Mouse (Mus musculus): ENCODE results near the gene Bnip2. TPM values are rescaled to one million over a fixed set of nuclear protein-coding genes. Genes with fewer than 3 reads are reported as not detected.
"Not testable (repeated sequence)": the region's sequence is repeated elsewhere in the genome, so short reads cannot be mapped to it uniquely, and the experiment has no call there.

Bnip2 gene
- polyA plus RNA-seq, 1 experiment from 2014 or later: 58.9 TPM

- Histone ChIP-seq H3K4me3 (replicated peaks) (peak overlapping the region; percentile 80), H3K9me3 (replicated peaks) (no peaks in the 10 kb centered on the region), H3K4me2 (peak overlapping the region; percentile 61), H3K4me1 (peaks cover 20% of the 10 kb centered on the region), H3K27me3 (replicated peaks) (no peaks in the 10 kb centered on the region), H3K27ac (replicated peaks) (peak overlapping the region; percentile 94), H3K36me3 (peaks cover 31% of the 10 kb centered on the region), H3K9ac (replicated peaks) (peak overlapping the region; percentile 87)
- peak; percentile 39 for ATAC-seq (ENCODE audit: low FRiP score)
- WGBS: 64% methylated on average over 13 of the region's 14 CpGs
Measured at GRCm38 (mm10) chr9:70011537-70012407, 22.5 kb downstream of the Bnip2 start.

- H3K27me3 ChIP-seq (replicated peaks): no peaks in the 10 kb centered on the region
- WGBS: under 1% methylated on average over 57 of the region's 57 CpGs
- H3K4me2 ChIP-seq: peak within 1 kb of the TSS; percentile 61
- H3K9ac ChIP-seq (replicated peaks): peak within 1 kb of the TSS; percentile 87
- peak within 1 kb of the TSS; percentile 80 for H3K4me3 ChIP-seq (replicated peaks)
- peak; percentile 99 for ATAC-seq (ENCODE audit: low FRiP score)
- peak within 1 kb of the TSS; percentile 94 for H3K27ac ChIP-seq (replicated peaks)
- no peaks in the 10 kb centered on the region for H3K9me3 ChIP-seq (replicated peaks)
- peaks cover 20% of the 10 kb centered on the region for H3K4me1 ChIP-seq
- H3K36me3 ChIP-seq: peaks cover 28% of the 10 kb centered on the region
Measured at GRCm38 (mm10) chr9:70012408-70012901, 23.2 kb downstream of the Bnip2 start, which contains the start of gene Gtf2a2. Gtf2a2 (plus strand) TSS chr9:70012550.

- WGBS: 98% methylated on average over 2 of the region's 2 CpGs
- ATAC-seq (ENCODE audit: low FRiP score): no peak
Measured at GRCm38 (mm10) chr9:70015632-70016031, 26.4 kb downstream of the Bnip2 start.

GRCm38 (mm10) chr9:70018879-70019278 is 29.6 kb downstream of the Bnip2 start:
- H3K4me2 ChIP-seq: no peak overlapping the region
- no peak overlapping the region for H3K27ac ChIP-seq (replicated peaks)
- H3K4me3 ChIP-seq (replicated peaks): no peak overlapping the region
- no peaks in the 10 kb centered on the region for H3K27me3 ChIP-seq (replicated peaks)
- H3K36me3 ChIP-seq: peaks cover 14% of the 10 kb centered on the region; the same call in 1 of the 2 replicates
- ATAC-seq (ENCODE audit: low FRiP score): no peak
- no peak overlapping the region for H3K9ac ChIP-seq (replicated peaks)
- H3K9me3 ChIP-seq (replicated peaks): no peaks in the 10 kb centered on the region
- peaks cover 6% of the 10 kb centered on the region for H3K4me1 ChIP-seq

More at GRCm38 (mm10) chr9:70015632-70016031, 26.4 kb downstream of the Bnip2 start:
- Histone ChIP-seq H3K4me3 (replicated peaks) (no peak overlapping the region), H3K9me3 (replicated peaks) (no peaks in the 10 kb centered on the region), H3K9ac (replicated peaks) (no peak overlapping the region), H3K27me3 (replicated peaks) (no peaks in the 10 kb centered on the region), H3K4me2 (no peak overlapping the region), H3K4me1 (peaks cover 20% of the 10 kb centered on the region), H3K36me3 (0 out of 2 replicates have a peak, but pooled peaks cover 8% of the 10 kb centered on the region), H3K27ac (replicated peaks) (no peak overlapping the region)

- Histone ChIP-seq H3K4me3 (replicated peaks) (no peak overlapping the region), H3K9me3 (replicated peaks) (no peaks in the 10 kb centered on the region), H3K4me2 (no peak overlapping the region), H3K4me1 (no peaks in the 10 kb centered on the region), H3K27ac (replicated peaks) (no peak overlapping the region), H3K9ac (replicated peaks) (no peak overlapping the region), H3K27me3 (replicated peaks) (no peaks in the 10 kb centered on the region), H3K36me3 (peaks cover 14% of the 10 kb centered on the region; the same call in 1 of the 2 replicates)
- 63% methylated on average over 1 of the region's 1 CpGs for WGBS
- ATAC-seq (ENCODE audit: low FRiP score): no peak
Measured at GRCm38 (mm10) chr9:70021610-70022009, 32.3 kb downstream of the Bnip2 start.

GRCm38 (mm10) chr9:70022083-70022482 is 32.8 kb downstream of the Bnip2 start:
- Histone ChIP-seq H3K9ac (replicated peaks) (no peak overlapping the region), H3K27me3 (replicated peaks) (no peaks in the 10 kb centered on the region), H3K9me3 (replicated peaks) (no peaks in the 10 kb centered on the region), H3K27ac (replicated peaks) (no peak overlapping the region), H3K36me3 (peaks cover 14% of the 10 kb centered on the region; the same call in 1 of the 2 replicates), H3K4me1 (no peaks in the 10 kb centered on the region), H3K4me3 (replicated peaks) (no peak overlapping the region), H3K4me2 (no peak overlapping the region)
- WGBS: 99% methylated on average over 4 of the region's 4 CpGs
- no peak for ATAC-seq (ENCODE audit: low FRiP score)

GRCm38 (mm10) chr9:70023615-70024014 is 34.3 kb downstream of the Bnip2 start:
- H3K27me3 ChIP-seq (replicated peaks); H3K4me3 ChIP-seq (replicated peaks); ATAC-seq (ENCODE audit: low FRiP score); H3K4me1 ChIP-seq; H3K9ac ChIP-seq (replicated peaks); H3K9me3 ChIP-seq (replicated peaks); H3K4me2 ChIP-seq; H3K27ac ChIP-seq (replicated peaks): not testable (repeated sequence)
- 67% methylated on average over 1 of the region's 1 CpGs for WGBS
- H3K36me3 ChIP-seq: peaks cover 14% of the 10 kb centered on the region; the same call in 1 of the 2 replicates

- H3K36me3 ChIP-seq: peaks cover 12% of the 10 kb centered on the region; the same call in 1 of the 2 replicates
- H3K27ac ChIP-seq (replicated peaks): no peak overlapping the region
- no peak overlapping the region for H3K9ac ChIP-seq (replicated peaks)
- H3K9me3 ChIP-seq (replicated peaks): no peaks in the 10 kb centered on the region
- no peak overlapping the region for H3K4me2 ChIP-seq
- no peak overlapping the region for H3K4me3 ChIP-seq (replicated peaks)
- no peak for ATAC-seq (ENCODE audit: low FRiP score)
- no peaks in the 10 kb centered on the region for H3K27me3 ChIP-seq (replicated peaks)
- H3K4me1 ChIP-seq: no peaks in the 10 kb centered on the region
Measured at GRCm38 (mm10) chr9:70024648-70025047, 35.4 kb downstream of the Bnip2 start.

- Histone ChIP-seq H3K9ac (replicated peaks) (no peak overlapping the region), H3K4me2 (no peak overlapping the region), H3K9me3 (replicated peaks) (no peaks in the 10 kb centered on the region), H3K27ac (replicated peaks) (no peak overlapping the region), H3K4me1 (no peaks in the 10 kb centered on the region), H3K4me3 (replicated peaks) (no peak overlapping the region), H3K36me3 (peaks cover 7% of the 10 kb centered on the region; the same call in 1 of the 2 replicates), H3K27me3 (replicated peaks) (no peaks in the 10 kb centered on the region)
- WGBS: 89% methylated on average over 2 of the region's 2 CpGs
- ATAC-seq (ENCODE audit: low FRiP score): no peak
Measured at GRCm38 (mm10) chr9:70025365-70026012, 36.2 kb downstream of the Bnip2 start.

- Histone ChIP-seq H3K36me3 (no peaks in the 10 kb centered on the region), H3K9ac (replicated peaks) (no peak overlapping the region), H3K4me3 (replicated peaks) (no peak overlapping the region), H3K27me3 (replicated peaks) (no peaks in the 10 kb centered on the region), H3K4me1 (no peaks in the 10 kb centered on the region), H3K27ac (replicated peaks) (no peak overlapping the region), H3K4me2 (no peak overlapping the region), H3K9me3 (replicated peaks) (no peaks in the 10 kb centered on the region)
- no peak for ATAC-seq (ENCODE audit: low FRiP score)
- WGBS: 100% methylated on average over 1 of the region's 1 CpGs
Measured at GRCm38 (mm10) chr9:70032167-70032566, 42.9 kb downstream of the Bnip2 start.

GRCm38 (mm10) chr9:70033056-70033455 is 43.8 kb downstream of the Bnip2 start:
- H3K4me1 ChIP-seq: no peaks in the 10 kb centered on the region
- H3K9me3 ChIP-seq (replicated peaks): no peaks in the 10 kb centered on the region
- no peak overlapping the region for H3K9ac ChIP-seq (replicated peaks)
- no peak overlapping the region for H3K4me2 ChIP-seq
- no peak for ATAC-seq (ENCODE audit: low FRiP score)
- H3K4me3 ChIP-seq (replicated peaks): no peak overlapping the region
- no peak overlapping the region for H3K27ac ChIP-seq (replicated peaks)
- WGBS: 80% methylated on average over 9 of the region's 9 CpGs
- no peaks in the 10 kb centered on the region for H3K27me3 ChIP-seq (replicated peaks)
- no peaks in the 10 kb centered on the region for H3K36me3 ChIP-seq

Data from neural tube, embryonic 15.5 days (tissue).